Mouse (Mus musculus) small intestine, adult 2 months (tissue): ENCODE data around the gene Tbc1d13.

ENCODE experiments used
- CTCF ChIP-seq: fragments of 200-500 bp; IDR thresholded peaks from 2 replicates; pipeline ENCODE4 v1.5.1; 2012; ENCODE audit warnings: low read depth, mild to moderate bottlenecking, control low read depth, inconsistent platforms, low read length, moderate library complexity, mixed read lengths; ENCODE audit not compliant: insufficient replicate concordance, insufficient read length; ENCODE audit errors: extremely low read depth
- POLR2A ChIP-seq: fragments of 200-500 bp; IDR thresholded peaks from 2 replicates; pipeline ENCODE4 v1.6.1; 2012; ENCODE audit warnings: low read depth, mild to moderate bottlenecking, control low read depth, inconsistent platforms, low read length, moderate library complexity

DNA sequence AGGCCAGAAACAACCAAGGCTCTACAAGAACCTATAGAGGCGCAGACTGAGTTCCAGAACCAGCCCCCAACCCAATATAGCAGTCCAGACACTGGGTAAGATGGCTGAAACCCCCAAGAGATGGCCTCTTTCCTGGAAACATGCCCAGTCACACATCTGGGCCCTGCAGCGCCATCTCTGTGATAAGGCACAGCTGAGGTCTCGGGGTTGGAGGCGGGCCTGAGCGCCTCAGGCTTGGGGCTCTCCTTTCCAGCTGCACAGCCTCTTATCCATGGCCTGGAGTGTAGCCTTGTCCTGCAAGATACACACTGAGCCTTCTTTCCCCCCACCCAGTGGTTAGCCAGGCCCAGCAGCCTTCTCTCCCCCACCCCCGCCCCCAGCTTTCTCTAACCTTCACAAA lies 51.7 kb downstream of the Tbc1d13 start:
- TF ChIP-seq POLR2A (no peak), CTCF (no peak)
